Mouse (Mus musculus) erythroblast, embryonic 14.5 days (primary cell): ENCODE data around the gene Baiap3.

ENCODE experiments used
- GATA1 ChIP-seq: IDR thresholded peaks from 2 replicates; pipeline ENCODE4 v1.6.1; 2012; ENCODE audit warnings: low read length, inconsistent platforms, mixed read lengths
- TAL1 ChIP-seq: IDR thresholded peaks from 3 replicates; pipeline ENCODE4 v1.6.1; 2012; ENCODE audit warnings: low read length, inconsistent platforms, mixed read lengths

DNA sequence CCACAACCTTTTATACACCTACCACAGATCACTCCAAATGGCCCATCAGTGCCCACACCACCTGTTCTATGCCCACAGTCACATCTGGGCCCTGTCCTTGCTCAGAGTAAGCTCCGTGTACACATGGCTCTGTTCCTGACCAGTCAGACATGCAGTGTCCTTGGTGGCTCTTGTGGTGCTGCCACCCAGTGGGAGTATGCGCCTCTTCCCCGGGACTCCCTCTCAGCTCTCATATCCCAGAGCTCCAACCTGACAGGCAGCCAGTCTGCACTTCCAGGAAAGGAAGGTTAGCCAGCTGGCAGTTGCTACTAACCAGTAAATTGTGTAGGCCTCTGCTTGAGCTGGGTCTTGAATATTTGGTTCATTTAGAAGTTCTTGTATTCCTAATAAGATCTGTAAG is 8.3 kb upstream of the Baiap3 start:
- TF ChIP-seq TAL1 = no peak
- TF ChIP-seq GATA1 = no peak
